Mouse (Mus musculus) megakaryocyte progenitor cell, adult 5-6 weeks (primary cell): ENCODE measurements around the gene Rpl41. TPM values are rescaled to one million over a fixed set of nuclear protein-coding genes. Genes with fewer than 3 reads are reported as not detected.

Experiments
- ATAC-seq: replicated peaks from 2 replicates; pipeline ENCODE4 v1.8.0; 2016; ENCODE audit warnings: mild to moderate bottlenecking, moderate TSS enrichment, inconsistent platforms; ENCODE audit not compliant: poor library complexity
- total RNA-seq, 2 experiments: library from RNA; stranded (forward) in 1 of 2; stranded (reverse) in 1 of 2; fragments of 157-497, 149-512 nt in 1 of 2; fragments of 200-1000 nt in 1 of 2; gene quantifications; 2 replicates each; pipeline versions ENCODE4 v1.2.3 to v1.2.4; 2015 to 2017

The Rpl41 gene
- total RNA-seq (2015) (3,654 and 3,864 TPM in 2 replicates), total RNA-seq (2017) (3,114 and 3,805 TPM in 2 replicates)

DNA sequence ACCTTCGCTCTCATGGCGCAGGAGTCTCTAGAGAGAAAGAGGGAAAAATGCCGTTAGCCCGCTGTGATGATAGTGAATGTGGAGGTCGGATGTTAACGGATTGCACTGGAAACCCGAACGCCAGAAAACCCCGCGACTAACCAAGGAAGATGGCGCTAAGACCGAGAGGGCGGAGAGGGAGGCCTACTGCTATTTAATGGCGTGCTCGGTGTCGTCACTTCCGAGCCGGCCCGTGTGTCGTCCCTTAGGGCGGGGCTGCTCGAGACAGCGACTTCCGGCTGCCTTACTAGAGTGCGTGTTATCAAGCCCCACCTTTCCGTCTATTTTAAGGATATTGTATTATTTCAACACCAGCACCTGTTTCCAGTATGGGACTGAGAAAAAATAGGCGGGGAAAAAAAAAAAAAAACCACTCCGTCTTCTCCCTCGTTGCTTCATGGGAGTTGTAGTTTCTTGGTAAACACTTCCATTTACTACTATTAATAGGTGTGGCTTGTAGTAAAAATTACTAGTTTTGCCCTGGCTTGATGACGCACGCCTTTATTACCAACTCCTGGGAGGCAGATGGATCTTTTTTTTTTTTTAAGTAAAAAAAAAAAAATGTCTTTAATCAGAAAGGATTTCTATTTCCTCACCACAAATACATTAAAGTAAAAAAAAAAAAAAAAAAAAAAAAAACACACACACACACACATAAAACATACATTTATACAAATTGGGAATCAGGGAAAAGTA is at the start of gene Rpl41:
Gene Rpl41 (minus strand): TSS at position 359 of the 735 bp plus-strand sequence.
- ATAC-seq: peak; percentile 65

DNA sequence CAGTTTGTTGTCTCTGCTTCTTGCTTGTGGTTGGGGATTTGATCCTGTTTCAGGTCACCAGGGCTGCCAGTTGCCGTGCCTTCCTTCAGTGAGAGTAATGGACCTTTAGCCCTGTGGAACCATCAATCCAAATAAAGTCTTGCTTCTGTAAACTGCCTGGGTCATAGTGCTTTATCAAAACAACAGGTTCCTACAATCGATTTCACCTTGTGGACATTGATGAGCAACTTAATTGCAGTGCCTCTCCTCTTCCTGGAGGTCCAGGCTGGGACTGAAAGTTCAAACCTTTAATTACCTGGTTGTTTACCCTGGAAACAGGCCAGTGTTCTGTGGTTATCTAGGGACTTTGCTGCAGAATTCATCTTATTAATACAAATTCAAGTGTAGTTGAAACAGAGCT is 49.4 kb upstream of the Rpl41 start:
- ATAC-seq: no peak

DNA sequence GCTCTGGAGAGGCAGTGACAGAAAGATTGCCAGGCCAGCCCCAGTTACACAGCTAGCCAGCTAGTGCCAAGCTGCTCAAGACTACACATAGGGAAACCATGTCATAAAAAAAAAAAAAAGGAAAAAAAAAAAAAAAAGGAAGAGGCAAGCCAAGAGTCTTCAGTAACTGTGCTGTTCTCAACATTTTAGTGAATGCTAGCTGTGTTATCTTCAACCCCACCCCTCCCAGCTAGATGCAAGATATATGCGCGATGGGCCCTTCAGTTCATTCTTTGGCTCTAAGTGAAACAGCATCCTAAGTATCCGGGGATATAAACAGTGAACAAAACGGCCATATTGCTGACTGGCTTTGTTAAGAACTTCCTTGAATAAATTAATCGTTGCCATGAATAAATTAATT is 43.7 kb upstream of the Rpl41 start:
- ATAC-seq: no peak

DNA sequence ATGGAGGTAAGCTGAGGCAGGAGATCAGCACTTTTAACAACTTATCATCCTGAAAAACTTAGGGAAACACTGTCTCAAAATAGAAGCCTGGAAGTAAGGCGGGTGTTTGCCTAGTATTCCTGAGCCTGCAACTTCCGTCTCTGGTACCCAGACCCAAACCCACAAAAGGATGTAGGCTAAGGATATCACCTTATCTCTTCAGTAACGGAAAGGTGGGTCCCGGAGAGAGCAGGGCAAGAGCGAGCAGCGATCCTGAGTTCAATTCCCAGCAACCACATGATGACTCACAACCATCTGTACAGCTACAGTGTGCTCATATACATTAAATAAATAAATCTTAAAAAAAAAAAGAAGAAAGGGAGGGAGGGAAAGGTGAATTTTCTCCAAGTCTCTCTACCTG is 42.3 kb upstream of the Rpl41 start:
- no peak for ATAC-seq

DNA sequence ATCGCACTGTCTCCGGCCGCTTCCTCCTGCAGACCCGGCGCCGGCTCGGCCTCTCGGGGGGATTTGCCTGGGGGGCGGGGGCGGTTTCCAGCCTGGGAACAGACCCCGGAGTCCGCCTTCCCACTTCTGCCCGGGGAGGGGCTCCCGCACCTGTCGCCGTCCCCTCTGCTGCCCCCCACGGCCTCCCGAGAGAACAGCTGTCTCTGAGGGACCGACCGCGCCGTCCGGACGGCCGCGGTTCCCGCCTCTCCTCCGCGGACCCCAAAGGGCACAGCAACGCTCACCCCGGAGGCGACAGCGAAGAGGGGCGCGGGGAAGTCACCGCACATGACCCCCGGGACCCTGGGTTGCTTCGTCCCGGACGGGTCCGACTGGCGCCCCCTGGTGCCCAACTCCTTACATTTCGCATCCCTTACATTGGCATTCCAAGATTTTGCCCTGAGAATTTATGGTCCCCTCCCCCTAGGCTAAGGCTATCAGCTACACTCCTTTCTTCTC is 41.1 kb upstream of the Rpl41 start:
- ATAC-seq: peak; percentile 47

DNA sequence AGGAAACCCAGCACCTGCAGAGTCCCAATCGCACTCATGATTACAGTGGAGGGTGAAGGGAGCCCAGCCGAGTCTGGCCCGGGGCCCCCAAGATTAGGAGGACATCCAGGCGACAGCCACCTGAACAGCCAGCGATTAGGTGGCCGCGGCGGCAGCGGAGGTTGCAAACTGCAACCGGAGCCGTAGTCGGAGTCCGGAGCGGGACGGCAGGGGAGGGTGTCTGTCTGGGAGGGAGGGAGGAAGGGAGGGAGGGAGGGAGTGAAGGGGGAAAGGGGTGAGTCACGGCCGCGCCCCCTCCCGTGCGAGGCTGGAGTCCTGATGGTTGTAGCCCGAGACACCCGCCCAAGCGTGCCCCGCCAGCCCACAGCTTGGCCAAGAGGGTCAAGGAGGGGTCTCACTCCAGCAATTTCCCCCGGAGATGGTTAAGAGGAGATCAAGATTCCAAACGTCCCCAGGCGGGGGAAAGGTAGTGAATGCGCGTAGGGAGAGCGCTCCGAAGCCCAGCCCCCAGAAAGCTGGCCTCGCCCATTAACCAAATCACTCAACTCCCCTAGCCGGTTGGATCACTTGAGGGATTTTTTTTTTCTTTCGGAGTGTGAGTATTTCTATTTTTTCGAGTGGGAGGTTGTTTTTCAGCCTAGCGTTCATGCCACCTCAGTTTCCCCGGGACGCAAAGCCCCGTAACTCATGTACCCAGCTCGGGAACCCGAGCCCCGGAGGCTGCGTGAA is 40.5 kb upstream of the Rpl41 start, which contains the start of gene Erbb3:
Gene Erbb3 (minus strand): TSS at position 189 of the 729 bp plus-strand sequence.
- ATAC-seq: peak; percentile 40

DNA sequence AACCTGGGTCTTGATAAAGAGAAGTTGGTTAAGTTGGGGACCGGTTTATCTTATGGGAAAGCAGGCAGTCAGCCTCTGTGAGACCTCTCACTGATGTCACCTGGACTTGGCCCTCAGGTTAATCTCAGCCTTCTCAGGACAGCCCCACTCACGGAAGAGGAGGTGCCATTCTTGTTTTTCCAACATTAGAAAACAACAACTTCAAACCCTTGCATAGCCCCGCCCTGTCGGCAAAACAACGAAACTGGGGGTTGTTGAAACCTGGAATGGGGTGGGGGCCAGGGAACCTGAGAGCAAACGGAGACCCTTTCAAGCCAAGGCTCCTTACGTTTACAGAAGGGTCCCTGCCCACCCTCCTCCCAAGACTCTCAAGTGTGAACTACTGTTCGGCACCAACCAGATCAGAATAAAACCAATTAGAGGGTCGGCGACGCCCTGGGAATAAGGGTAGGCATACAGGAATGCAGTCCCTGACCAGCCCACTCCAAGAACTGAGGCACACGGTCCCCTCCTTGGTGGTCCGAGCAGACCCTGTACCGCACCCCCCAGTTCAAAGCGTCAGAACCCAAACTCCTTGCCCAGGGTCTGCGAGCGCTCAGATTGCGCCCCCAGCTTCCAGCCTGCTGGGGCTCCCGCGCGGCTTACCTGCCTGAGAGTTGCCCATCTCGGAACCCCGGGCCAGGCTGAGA is 39.8 kb upstream of the Rpl41 start:
- no peak; the same call in 1 of the 2 replicates for ATAC-seq

DNA sequence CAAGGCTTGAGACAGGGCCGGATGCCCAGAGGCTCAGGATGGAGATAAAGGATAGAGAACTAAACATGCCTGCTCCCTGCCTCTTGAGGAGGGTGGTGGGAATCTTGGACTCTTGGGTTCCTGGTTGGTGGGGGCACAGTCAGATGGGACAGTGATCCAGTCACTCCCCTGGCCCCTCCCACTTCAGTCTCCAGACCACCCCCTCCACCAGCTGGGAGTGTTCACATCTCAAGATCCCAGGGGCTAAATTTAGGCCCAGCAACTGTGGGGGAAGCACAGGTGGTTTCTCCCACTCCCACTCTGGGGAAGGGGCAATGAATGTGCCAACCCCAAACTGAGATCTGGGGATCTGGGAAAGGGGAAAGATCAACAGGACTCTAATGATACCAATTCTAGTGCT is 39.0 kb upstream of the Rpl41 start:
- no peak for ATAC-seq

DNA sequence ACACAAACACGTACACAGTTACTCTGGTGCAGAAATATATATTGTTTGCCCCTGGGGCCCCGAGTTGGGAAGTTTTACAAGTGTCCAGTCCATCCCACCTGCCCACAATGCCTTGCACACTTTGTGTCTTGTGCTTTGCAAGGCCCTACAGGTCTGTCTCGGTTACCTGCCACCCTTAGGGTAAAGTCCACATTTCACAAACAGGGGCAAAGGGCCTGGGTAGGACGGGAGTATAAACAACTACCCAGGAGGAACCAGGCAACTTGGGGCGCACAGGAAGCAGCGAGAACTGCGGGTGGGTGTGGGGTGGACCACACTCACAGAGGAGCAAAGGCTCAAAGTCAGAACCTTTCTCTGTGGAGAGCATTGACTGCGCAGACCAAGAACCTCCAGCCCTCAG is 38.6 kb upstream of the Rpl41 start:
- no peak for ATAC-seq

DNA sequence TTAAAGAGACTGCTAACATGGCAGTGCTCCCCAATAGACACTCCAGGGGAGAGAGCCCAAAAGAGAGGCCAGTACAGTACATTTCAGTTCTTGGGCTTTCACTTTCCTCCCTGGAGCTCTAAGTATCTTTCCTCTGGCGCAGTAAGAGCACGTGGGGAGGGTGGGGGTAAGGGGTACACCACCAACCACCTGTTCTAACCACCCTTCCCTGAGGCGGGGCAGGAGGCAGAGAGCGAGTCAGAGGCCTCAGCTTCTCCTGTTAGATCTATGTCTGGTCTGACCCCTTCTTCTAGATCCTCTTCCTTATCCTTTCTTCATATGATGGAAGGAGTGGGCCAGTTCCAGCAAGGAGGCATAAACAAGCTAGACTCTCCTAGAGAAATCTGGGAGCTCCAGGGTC is 38.0 kb upstream of the Rpl41 start:
- ATAC-seq: no peak

DNA sequence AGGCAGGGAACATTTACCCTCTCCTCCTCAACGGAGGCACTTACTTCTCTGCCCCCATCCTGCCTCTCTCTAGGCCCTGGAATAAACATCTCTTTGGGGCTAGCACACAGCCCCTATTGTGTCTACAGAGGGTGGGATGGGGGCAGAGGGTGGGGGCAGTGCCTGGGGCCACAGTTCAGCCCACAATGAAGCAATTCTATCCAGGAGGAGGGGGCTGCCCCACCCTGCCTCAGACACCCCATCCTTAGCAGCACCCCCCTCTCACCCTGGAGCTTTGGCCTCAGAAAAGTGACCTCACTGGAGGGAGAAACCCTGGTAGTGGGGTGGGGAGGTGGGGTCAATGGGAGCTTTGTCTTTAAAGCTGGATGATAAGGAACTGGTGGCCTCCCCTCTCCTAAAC is 37.4 kb upstream of the Rpl41 start:
- ATAC-seq: no peak

DNA sequence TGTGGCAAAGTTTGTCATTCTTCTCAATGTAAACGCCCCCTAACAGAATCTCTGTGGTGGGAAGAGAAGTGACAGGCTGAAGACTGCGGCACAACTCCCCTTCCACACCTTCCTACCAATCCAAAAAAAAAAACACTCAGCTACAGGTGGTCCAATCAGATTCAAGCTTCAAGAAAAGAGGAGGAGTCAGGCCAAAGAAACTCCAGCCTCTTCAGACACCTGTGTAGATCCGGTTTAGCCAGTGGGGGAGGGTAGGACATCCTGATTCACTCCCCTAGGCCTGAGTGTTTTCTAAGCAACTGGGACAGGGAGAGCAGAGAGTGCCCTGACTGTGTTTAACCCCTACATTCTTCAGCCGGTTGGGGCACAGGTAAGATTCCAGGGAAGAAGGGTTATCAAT is 35.3 kb upstream of the Rpl41 start:
- ATAC-seq: no peak

DNA sequence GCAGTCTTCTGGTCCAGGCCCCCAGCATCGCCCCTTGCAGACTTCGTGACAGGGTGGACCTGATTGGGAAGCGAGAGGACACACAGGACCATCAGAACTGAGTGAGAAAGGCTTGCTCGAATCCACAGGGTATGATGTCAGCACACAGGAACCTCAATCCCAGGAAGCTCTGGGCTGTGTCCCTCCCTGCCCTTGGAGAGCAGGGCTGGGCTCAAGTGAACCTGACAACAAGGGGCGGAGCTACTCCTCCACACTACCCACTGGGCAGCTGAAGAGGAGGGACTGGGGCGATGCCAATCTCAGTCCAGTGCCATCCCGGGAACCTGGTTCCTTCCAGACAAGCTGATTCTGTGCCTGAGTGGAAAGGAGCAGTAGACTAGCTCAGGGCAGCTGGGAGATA is 34.5 kb upstream of the Rpl41 start:
- ATAC-seq: no peak; the same call in 1 of the 2 replicates

DNA sequence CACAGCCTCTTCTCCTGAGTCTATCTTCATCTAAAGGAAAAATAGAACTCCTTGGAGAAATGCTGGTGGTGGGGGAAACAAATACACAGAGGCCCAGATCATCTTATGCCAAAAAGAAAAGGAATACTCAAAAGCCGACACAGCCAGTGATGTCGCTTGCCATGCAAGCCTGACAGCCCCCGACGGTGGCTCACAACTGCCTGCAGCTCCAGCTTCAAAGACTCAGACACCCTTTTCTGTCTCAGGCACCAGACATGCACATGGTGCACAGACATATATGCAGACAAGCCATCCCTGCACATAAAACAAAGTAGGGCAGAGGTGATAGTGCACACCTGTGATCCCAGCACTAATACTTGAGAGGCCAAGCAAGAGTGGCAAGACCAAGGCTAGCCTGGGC is 30.6 kb upstream of the Rpl41 start:
- no peak for ATAC-seq

DNA sequence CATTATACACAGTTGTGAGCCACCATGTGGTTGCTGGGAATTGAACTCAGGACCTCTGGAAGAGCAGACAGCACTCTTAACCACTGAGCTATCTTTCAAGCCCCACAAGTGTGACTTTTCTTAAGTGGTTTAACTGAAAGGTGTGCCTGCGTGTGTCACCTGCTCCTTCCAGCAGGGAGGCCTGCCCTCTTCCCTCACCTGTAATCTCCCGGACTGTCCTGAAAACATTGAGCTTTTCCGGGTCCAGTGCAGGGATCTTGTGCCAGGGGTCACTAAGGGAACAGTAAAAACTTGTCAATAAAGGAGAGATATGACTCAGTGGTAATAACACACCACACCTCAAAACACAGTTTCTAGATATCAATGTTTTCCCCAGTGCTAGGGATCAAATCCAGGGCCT is 30.2 kb upstream of the Rpl41 start:
- ATAC-seq: no peak

DNA sequence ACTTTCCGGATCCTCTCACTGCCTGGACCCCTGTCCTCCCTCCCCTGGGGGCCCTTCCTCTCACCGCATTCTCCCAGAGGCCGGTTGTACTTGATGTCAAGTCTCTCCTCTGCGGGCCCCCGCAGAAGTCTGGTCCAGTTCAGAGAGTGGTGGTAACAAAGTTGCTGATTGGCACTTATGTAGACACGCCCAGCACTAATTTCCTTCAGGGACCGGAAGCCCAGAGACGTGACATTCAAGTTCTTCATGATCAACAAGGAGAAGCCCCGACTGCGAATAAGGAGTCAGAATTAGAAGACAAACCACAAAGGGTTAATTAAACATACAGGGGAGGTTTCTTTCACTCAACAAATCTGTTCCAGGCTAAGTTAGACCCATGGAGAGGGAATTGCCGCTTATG is 29.2 kb upstream of the Rpl41 start:
- ATAC-seq: peak; percentile 79

DNA sequence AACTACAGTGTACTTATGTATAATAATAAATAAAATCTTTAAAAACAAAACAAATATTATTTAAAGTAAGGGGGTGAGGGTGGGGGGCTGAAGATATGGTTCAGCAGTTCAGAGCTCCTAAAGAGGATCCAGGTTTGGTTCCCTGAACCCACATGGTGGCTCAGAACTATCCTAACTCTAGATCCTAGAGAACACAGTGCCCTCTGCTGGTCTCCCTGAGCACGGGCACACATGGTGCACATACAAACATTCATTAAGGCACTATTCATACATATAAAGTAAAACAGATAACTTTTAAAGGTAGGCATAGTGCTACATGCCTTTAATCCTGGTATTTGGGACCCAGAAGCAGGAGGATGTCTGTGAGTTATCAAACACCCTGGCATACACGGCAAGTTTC is 26.0 kb upstream of the Rpl41 start:
- peak; percentile 85 for ATAC-seq

DNA sequence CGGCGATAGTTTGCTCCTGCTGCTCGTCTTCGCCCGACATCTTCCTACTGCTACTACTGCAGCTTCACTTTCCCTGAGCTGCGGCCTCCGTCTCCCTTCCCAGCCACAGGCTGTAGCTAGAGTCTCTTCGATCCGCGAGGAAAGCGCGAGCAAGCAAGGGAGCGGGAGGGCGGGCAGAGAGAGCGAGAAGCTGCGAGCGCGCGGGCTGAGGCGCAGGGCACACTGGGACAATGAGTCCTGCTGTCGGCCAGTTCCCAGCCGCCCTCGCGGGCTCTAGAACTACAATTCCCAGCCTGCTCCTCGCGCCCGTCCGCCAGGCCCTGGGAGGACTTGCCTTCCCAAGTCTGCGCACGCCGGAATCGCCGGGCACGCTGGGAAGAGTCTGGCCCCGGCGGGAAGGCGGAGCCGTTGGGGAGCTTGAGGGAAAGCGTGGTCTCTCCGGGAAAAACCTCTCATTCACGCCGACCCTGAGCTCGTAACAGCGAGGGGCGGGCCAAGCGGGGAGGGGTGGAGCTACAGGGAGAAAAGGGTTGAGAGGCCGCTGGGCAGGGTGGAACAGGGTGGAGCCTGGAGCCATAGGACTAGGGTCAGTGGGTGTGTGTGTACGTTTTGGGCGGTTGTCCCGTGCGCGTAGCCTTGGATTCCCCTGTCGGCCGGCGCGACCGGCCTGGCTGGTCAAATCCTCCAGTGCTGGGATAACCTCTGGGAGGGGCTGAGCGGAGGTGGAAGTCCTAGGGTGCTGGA is 16.9 kb upstream of the Rpl41 start, which contains the start of gene Pa2g4:
Gene Pa2g4 (minus strand): TSS at position 200 of the 744 bp plus-strand sequence.
- ATAC-seq: peak; percentile 82

DNA sequence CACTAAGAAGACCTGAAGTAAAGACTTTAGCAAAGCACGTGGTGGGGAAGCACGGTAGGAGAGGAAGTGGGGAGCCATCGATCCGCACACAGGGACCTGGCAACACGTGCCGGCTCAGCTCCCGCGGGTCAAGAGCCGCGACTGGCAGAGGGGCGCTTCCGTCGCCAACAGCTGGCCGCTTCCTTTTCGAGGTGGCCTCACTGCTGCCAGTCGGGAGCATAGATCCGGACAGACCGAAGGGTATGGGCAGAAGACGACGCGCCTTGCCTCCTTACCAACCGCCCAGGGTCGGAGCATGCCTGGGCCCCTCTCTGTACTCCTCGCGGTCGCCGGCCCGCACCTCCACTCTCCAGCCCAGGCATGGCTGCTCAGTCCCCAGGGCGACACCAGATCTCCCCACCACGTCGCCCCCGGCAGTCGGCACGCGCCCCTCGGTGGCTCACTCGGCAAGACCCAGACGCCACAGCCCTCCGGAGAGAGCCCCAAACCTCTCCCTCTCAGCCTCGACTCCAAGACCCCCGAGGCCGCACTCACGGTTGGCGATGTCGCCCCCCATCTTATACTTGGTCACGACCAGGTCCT is 16.2 kb upstream of the Rpl41 start:
- ATAC-seq: peak; percentile 40

DNA sequence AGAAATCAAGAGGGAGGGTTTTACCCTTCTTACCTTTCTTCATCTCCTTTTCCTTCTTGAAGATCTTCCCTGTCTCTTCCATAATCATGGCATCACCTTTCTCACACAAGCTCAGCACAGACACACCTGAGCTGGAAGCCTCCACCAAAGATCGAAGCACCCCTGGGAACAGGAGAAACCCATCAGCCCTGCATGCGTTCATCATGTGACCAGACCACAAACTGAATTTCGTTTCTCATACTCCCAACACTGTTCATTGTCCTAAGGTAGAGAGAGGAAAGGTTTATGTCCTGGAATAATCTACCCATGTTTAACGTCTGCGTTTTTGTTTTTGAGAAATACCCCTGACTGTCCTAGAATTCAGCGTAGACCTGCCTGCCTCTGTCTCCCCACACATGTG is 14.4 kb upstream of the Rpl41 start:
- no peak for ATAC-seq
